Mouse (Mus musculus): Measurements from ENCODE around the gene Keap1.
"Not testable (repeated sequence)": the region's sequence is repeated elsewhere in the genome, so short reads cannot be mapped to it uniquely, and the experiment has no call there.

Gene Keap1

GRCm38 (mm10) chr9:21261831-21262230 is 22.7 kb upstream of the Keap1 start:
- no peak for DNase-seq (ENCODE audit: low spot score)

GRCm38 (mm10) chr9:21260491-21261040 is 21.4 kb upstream of the Keap1 start:
- no peak for DNase-seq (ENCODE audit: low spot score)

DNA sequence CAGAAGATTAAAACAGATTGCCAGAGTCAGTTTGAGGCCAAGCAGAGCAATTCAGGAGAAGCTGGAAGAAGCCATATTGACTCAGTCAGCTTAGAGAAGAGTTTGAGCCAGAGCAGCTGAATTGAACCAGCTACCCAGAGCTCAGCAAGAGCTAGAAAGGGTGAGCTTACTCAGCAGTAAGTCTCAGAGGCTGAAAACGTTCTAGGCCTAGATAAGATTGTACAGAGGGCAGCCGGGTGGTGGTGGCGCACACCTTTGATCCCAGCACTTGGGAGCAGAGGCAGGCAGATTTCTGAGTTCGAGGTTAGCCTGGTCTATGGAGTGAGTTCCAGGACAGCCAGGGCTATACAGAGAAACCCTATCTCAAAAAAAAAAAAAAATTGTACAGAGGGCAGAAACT is 17.2 kb upstream of the Keap1 start:
- DNase-seq (ENCODE audit: low spot score), result not testable (repeated sequence)

DNA sequence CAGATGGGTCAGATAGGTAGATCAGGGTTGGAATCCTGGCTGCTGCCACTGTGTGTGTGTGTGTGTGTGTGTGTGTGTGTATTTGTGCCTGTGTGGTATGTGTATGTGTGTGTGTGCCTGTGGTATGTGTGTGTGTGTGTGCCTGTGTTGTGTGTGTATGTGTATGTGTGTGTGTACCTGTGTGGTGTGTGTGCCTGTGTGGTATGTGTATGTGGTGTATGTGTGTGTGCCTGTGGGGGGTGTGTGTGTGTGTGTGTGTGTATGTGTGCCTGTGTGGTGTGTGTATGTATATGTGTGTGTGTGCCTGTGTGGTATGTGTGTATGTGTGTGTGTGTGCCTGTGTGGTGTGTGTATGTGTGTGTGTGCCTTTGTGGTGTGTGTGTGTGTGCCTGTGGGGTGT is 15.5 kb upstream of the Keap1 start:
- no peak for DNase-seq (ENCODE audit: low spot score)

DNA sequence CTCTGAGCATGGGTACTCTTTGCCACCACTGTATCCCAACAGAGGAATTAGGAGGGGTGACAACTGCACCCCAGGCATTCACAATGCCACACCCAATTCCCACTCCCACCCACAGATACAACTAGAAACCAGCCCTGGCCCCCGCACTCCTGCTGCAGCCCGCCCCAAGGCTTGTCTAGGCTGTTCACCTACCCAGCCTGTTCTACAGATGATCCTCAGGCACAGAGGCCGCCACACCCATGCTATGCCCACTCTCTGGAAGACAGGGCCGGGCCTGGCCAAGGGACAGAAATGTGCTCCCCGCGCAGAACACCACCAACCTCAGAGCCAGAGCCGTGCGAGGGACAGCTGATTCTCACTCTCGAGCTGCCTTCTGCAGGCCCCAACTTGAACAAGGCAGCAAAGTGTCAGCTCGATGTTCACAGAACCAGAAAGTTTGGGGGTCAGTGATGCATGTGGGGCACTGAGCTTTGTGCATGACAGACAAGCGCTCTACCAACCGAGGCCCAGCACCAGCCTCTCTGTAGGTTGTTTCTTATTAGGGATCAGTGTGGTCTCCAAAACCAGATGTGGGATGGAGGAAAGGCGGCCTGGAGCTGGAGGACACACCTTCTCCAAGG is 12.1 kb upstream of the Keap1 start:
- DNase-seq (ENCODE audit: low spot score), result no peak

GRCm38 (mm10) chr9:21250509-21250908 is 11.3 kb upstream of the Keap1 start:
- no peak for DNase-seq (ENCODE audit: low spot score)

DNA sequence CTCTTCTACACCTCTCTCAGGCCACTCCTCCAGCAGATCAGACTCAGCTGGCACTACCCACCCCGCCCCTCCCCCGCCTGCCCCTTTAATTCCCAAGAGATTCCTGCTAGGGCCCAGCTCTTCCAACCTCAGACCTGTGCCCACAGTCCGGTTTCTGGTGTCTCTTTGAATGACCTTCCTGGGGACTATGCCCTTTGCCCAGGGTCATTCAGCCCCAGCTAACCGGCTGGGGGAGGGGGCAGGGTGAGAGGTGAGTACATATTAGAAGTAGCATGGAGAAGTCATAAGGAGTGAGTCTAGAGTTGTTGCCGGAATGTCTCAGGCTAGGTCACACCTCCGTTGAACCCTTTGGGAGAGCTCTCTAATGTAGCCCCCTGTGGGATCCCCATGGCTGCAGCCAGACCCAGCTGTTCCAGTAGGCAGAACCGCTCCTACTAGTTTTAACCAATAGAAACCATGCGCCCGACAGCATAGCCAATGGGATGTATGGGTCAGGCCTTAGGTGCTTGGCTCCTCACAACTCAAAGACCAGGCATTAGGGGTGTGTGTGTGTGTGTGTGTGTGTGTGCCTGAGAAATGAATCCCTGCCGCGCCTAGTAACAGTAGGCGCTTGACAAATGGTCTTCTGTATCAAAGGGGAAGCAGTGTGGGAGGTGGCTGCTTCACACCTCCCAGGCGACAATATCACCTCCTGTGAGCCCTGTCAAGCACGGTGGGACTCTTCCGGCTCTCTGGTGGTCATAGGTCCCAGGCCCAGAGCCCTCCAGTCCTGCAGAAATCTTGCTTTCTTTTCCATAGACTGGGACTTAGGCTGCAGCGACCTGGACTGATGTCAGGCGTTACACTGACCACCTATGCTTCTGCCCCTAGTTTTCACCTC is 10.7 kb upstream of the Keap1 start:
- DNase-seq (ENCODE audit: low spot score), result no peak

- peak; percentile 44 for DNase-seq (ENCODE audit: low spot score)
These were observed 9.2 kb upstream of the Keap1 start, which contains the start of gene S1pr5 for GRCm38 (mm10) chr9:21248326-21248725. Gene S1pr5, minus strand, starts transcription at chr9:21248443.

- no peak for DNase-seq (ENCODE audit: low spot score)
These were observed 7.2 kb upstream of the Keap1 start for GRCm38 (mm10) chr9:21246342-21246741.

GRCm38 (mm10) chr9:21245113-21245487 is 5.9 kb upstream of the Keap1 start:
- no peak for DNase-seq (ENCODE audit: low spot score)

DNA sequence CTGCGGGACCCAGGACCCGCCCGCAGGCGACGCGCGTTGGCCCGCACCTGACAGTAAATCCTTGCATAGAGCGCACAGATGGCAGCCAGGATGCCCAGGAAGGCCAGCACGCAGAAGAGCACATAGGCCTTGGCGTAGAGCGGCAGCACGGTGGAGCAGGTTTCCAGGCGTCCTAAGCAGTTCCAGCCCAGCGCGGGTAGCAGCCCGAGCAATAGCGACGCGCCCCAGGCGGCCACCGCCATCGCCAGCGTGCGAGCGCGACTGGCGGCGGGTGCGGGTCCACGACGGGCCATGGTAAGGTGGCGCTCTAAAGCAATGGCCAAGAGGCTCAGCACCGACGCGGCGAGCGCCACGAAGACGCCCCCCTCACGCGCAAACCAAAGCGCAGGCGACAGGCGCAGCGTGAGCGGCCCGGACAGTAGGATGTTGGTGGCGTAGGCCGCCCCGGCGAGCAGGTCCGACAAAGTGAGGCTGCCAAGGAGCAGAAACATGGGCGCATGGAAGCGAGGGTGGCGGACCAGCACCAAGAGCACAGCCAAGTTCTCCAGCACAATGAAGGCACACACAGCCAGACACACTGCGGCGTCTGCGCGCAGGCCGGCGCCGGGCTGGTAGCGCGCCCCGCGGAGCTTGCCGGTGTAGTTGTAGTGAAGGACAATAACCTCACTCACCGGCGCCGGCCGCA is 5.4 kb upstream of the Keap1 start:
- no peak for DNase-seq (ENCODE audit: low spot score)

DNA sequence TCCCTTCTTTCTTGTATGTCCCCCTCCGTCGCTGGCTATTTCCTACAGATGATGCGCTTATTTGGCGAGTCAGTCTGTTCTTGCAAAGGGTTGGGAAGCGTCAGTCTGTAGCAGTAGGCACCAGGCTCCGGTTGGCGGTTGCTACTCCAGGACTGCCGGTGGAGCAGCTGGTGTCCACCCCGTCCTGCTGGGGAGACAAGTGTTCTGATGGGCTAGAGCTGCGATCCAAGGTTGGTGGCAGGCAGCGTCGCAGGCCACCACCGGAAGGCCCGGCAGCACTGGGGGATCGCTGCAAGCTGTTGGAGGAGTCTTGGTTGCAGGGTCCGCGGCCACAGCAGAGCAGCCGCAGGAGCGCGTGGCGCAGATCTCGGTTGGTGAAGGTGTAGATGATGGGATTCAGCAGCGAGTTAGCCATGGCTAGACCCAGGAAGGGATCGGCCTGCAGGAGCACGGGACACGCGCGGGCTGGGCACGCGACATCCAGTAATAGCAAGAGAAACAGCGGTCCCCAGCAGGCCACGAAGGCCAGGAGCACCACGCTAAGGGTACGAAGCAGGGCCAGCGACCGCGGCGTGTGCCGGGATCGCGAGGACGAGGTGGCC is 4.8 kb upstream of the Keap1 start:
- no peak for DNase-seq (ENCODE audit: low spot score)

GRCm38 (mm10) chr9:21241343-21241742 is 2.2 kb upstream of the Keap1 start:
- DNase-seq (ENCODE audit: low spot score), result peak; percentile 84

GRCm38 (mm10) chr9:21239465-21239848 is 296 bp upstream of the Keap1 start:
- no peak for DNase-seq (ENCODE audit: low spot score)

- DNase-seq (ENCODE audit: low spot score), result no peak
These were observed 993 bp downstream of the Keap1 start for GRCm38 (mm10) chr9:21238004-21238732.

DNA sequence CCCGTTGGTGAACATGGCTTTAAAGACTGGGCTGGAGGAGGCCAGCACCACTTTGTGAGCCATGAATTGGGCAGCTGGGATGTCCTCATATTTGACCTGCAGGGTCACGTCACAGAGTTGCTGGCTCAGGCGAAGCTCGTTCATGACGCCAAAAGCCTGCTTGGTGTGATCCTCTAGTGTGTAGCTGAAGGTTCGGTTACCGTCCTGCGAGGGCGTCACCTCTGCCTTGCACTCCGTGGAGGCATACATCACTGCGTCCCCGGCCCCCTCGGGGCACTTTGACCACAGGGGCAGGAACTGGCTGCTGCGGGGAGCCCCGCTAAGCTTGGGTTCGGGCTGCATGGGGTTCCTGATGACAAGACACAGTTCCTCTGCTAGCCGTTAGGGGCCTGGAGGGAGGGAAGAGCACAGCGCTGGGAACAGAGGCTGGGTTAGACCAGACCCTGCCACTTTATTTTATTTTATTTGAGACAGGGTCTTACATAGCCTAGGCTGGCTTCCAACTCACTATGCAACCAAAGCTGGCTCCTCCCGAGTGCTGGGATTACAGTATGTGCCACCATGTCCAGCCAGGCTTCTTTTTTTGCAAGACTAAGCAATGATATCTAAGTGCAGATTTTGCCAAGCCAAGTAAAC is 1.7 kb downstream of the Keap1 start:
- DNase-seq (ENCODE audit: low spot score), result no peak

- no peak for DNase-seq (ENCODE audit: low spot score)
These were observed 2.2 kb downstream of the Keap1 start for GRCm38 (mm10) chr9:21236991-21237367.

GRCm38 (mm10) chr9:21235341-21235740 is 3.8 kb downstream of the Keap1 start:
- DNase-seq (ENCODE audit: low spot score), result no peak

DNA sequence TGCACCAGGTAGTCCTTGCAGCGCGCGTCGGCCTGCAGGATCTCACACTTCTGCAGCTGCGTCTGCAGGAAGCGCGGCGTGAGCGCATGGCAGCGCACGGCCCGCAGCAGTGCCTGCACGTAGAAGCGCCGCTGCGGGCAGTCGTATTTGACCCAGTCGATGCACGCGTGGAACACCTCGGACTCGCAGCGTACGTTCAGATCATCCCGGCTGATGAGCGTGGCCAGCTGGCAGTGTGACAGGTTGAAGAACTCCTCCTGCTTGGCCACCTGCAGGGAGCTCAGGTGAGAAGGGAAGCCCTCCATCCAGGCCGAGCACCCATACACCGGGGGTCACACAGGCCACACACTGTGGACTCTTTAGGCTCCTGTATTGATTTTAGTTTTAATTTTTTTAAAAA is 5.4 kb downstream of the Keap1 start:
- DNase-seq (ENCODE audit: low spot score), result no peak

DNA sequence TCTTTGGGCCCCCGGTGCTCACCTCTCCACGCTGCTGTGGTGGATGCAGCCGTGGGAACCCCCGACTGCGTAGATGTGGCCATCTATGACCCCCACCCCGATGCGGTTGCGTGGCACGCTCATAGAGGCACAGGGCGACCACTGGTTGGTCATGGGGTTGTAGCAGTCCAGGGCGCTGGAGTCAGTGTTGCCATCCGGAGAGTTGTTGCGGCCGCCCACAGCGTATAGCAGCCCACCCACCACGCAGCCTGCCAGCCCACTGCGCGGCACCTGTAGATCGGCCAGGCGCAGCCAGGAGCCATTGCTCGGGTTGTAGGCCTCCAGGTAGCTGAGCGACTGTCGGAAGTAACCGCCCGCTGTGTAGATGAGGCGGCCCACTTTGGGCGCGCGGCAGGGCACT is 5.8 kb downstream of the Keap1 start:
- no peak for DNase-seq (ENCODE audit: low spot score)

GRCm38 (mm10) chr9:21232867-21233266 is 6.3 kb downstream of the Keap1 start:
- no peak for DNase-seq (ENCODE audit: low spot score)
